Mouse (Mus musculus): ENCODE measurements around the gene Rps6ka1. TPM values are rescaled to one million over a fixed set of nuclear protein-coding genes. Genes with fewer than 3 reads are reported as not detected.

Gene Rps6ka1
- polyA plus RNA-seq, 1 experiment from 2014 or later = 14.5 TPM

GRCm38 (mm10) chr4:133873926-133874864, 13.4 kb downstream of the Rps6ka1 start:
- ATAC-seq = no peak
- Histone ChIP-seq H3K27ac (no peak overlapping the region), H3K9me3 (replicated peaks) (no peaks in the 10 kb centered on the region), H3K9ac (no peak overlapping the region), H3K4me1 (no peaks in the 10 kb centered on the region), H3K27me3 (no peaks in the 10 kb centered on the region), H3K4me2 (no peak overlapping the region), H3K36me3 (ENCODE audit: poor library complexity, severe bottlenecking) (no peaks in the 10 kb centered on the region), H3K4me3 (no peak overlapping the region)
- WGBS = 88% methylated on average over 17 of the region's 17 CpGs

GRCm38 (mm10) chr4:133873431-133873851, 14.2 kb downstream of the Rps6ka1 start:
- ATAC-seq = no peak
- H3K27me3 ChIP-seq = no peaks in the 10 kb centered on the region
- no peaks in the 10 kb centered on the region for H3K4me1 ChIP-seq
- 90% methylated on average over 4 of the region's 4 CpGs for WGBS
- H3K27ac ChIP-seq = no peak overlapping the region
- no peak overlapping the region for H3K9ac ChIP-seq
- H3K4me3 ChIP-seq = no peak overlapping the region
- no peaks in the 10 kb centered on the region for H3K9me3 ChIP-seq (replicated peaks)
- no peak overlapping the region for H3K4me2 ChIP-seq
- H3K36me3 ChIP-seq (ENCODE audit: poor library complexity, severe bottlenecking) = no peaks in the 10 kb centered on the region

GRCm38 (mm10) chr4:133872812-133873300, 14.7 kb downstream of the Rps6ka1 start:
- no peak overlapping the region for H3K4me3 ChIP-seq
- H3K4me2 ChIP-seq = no peak overlapping the region
- H3K9ac ChIP-seq = no peak overlapping the region
- ATAC-seq = no peak
- H3K9me3 ChIP-seq (replicated peaks) = no peaks in the 10 kb centered on the region
- H3K27me3 ChIP-seq = no peaks in the 10 kb centered on the region
- no peaks in the 10 kb centered on the region for H3K36me3 ChIP-seq (ENCODE audit: poor library complexity, severe bottlenecking)
- H3K27ac ChIP-seq = no peak overlapping the region
- no peaks in the 10 kb centered on the region for H3K4me1 ChIP-seq
- 72% methylated on average over 13 of the region's 15 CpGs for WGBS

DNA sequence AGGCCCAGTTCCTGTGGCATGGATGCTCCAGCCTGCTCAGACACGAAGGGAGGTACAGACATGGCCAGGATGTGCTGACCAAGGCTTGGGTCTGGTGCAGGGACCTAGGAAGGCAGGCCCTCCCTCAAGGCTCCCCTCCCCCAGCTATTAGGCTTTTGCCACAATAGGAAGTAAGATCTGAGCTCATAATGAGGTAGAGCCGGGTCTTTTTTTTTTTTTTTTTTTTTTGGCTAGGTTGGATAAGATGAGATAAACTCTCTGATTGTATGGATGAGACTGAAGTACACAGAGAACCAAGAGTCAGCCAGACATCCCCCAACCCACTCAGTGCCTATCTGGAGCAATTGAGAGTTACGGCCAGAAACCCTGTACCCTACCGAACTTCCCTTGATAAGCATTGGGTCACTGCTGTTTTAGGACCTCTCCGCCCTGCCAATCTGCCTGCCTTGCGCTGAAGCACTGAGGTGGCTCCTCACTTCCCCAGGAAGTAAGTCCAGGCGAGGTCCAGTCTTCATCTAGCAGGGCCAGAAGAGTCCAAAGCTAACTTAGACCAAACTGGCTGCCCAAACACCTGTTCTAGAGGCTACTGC, 15.3 kb downstream of the Rps6ka1 start:
- H3K4me3 ChIP-seq = no peak overlapping the region
- H3K27me3 ChIP-seq = no peaks in the 10 kb centered on the region
- H3K4me1 ChIP-seq = no peaks in the 10 kb centered on the region
- 81% methylated on average over 7 of the region's 7 CpGs for WGBS
- ATAC-seq = no peak
- no peak overlapping the region for H3K4me2 ChIP-seq
- no peak overlapping the region for H3K27ac ChIP-seq
- H3K36me3 ChIP-seq (ENCODE audit: poor library complexity, severe bottlenecking) = no peaks in the 10 kb centered on the region
- no peak overlapping the region for H3K9ac ChIP-seq
- H3K9me3 ChIP-seq (replicated peaks) = no peaks in the 10 kb centered on the region

DNA sequence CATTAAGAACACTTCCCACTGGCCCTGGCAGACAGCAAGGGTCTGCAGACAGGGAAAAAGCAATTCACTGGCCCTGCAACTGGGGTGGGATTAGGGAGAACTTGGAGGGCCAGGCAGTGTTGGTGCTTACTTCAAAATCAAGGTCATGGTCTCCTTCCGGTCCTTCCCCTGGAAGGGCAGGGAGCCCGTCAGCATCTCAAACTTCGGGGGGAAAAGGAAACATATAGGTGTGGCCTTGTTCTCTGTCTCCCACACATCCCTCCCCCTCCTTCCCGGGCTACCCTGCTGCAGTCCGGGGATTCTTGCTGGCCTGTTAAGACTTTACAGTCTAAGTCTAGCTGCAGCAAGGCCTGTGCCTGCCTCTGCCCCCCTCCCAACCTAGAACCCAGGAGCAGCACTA, 22.4 kb downstream of the Rps6ka1 start:
- Histone ChIP-seq H3K9me3 (replicated peaks) (no peaks in the 10 kb centered on the region), H3K4me2 (no peak overlapping the region), H3K36me3 (ENCODE audit: poor library complexity, severe bottlenecking) (0 out of 2 replicates have a peak, but pooled peaks cover 3% of the 10 kb centered on the region), H3K27ac (0 out of 2 replicates have a peak overlapping the region, but pooled peaks have one; percentile 52), H3K4me1 (peaks cover 16% of the 10 kb centered on the region), H3K4me3 (no peak overlapping the region), H3K9ac (peak overlapping the region; percentile 14; the same call in 1 of the 2 replicates), H3K27me3 (no peaks in the 10 kb centered on the region)
- ATAC-seq = no peak
- 74% methylated on average over 5 of the region's 5 CpGs for WGBS

DNA sequence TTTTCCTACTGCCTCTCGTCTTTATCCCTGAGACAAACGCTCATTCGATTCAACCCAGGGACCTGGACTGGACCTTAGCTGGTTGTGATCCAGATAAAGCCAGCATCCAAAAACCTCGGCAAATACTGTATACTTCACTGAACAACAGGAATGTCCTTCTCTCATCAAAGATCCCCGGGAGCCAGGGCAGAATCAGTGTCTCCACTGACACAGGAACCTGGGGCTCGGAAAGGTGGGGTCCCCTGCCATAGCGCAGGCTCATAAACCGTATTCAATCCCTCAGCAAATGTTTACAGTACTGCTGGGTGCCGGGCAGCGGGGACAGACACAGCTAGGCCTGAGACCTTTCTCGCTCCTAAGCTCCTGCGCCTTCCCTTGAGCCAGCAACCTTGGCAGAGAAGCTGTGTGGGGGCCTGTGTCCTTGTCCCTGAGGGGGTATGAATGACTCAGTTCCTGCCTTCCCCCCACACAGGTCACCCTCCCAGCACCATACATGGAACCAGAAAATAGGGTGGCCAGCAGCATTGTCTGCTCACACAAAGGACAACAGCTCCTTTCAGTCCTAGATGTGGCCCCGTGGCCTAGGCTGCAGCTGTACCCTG, 23.1 kb downstream of the Rps6ka1 start:
- Histone ChIP-seq H3K27me3 (no peaks in the 10 kb centered on the region), H3K4me3 (no peak overlapping the region), H3K36me3 (ENCODE audit: poor library complexity, severe bottlenecking) (0 out of 2 replicates have a peak, but pooled peaks cover 4% of the 10 kb centered on the region), H3K27ac (peak overlapping the region; percentile 52), H3K9me3 (replicated peaks) (no peaks in the 10 kb centered on the region), H3K4me1 (peaks cover 16% of the 10 kb centered on the region), H3K4me2 (no peak overlapping the region), H3K9ac (peak overlapping the region; percentile 14)
- ATAC-seq = 0 out of 2 replicates have a peak, but pooled peaks have one; percentile 19
- WGBS = 28% methylated on average over 13 of the region's 13 CpGs

DNA sequence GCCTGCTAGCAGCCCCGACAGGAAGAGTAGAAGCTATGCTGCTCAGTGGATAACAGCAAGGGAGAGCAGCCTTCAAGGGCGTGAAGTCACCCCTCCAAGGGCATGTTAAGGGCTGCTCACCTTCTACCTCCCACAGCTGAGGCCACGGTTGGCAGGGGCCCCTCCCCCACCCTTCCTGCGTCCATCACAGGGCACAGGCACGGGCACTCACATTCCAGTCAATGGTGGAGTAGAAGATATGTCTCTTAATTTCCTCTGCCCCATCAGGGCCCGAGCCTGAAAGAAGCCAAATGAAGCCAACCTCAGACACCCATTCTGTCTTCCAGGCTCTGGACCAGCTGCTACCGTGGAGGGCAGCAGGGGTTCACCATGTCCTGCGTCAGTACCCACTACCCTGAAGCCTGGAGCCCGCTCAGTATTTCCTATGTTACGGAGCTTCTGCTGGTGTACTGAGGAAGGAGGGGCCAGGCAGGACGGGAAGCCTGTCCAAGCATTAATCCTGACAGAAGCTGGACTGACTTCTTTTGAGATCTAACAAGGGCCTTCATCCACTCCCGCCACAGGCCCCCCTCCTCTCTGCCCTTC, 23.7 kb downstream of the Rps6ka1 start:
- peak overlapping the region; percentile 52 for H3K27ac ChIP-seq
- H3K27me3 ChIP-seq = no peaks in the 10 kb centered on the region
- ATAC-seq = no peak
- no peak overlapping the region for H3K4me3 ChIP-seq
- no peaks in the 10 kb centered on the region for H3K9me3 ChIP-seq (replicated peaks)
- peaks cover 16% of the 10 kb centered on the region for H3K4me1 ChIP-seq
- H3K9ac ChIP-seq = peak overlapping the region; percentile 14
- WGBS = 40% methylated on average over 12 of the region's 12 CpGs
- 0 out of 2 replicates have a peak, but pooled peaks cover 7% of the 10 kb centered on the region for H3K36me3 ChIP-seq (ENCODE audit: poor library complexity, severe bottlenecking)
- H3K4me2 ChIP-seq = no peak overlapping the region

DNA sequence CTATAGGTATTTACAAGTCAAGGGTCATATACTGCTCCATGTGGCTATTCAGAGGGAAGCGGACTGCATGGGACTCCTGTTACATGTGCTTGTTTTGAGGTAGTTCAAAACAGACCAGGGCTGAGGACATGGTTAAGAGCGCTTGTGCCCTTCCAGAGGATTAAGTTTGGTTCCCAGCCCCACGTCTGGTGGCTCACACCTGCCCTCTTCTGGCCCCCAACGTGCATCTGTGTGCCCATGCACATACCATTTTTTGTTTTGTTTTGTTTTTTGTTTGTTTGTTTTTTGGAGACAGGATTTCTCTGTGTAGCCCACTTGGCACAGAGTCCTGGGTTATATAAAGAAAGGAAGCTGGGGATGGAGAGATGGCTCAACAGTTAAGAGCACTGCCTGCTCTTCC, 30.1 kb downstream of the Rps6ka1 start:
- Histone ChIP-seq H3K4me3 (no peak overlapping the region), H3K4me2 (no peak overlapping the region), H3K4me1 (no peaks in the 10 kb centered on the region), H3K9me3 (replicated peaks) (no peaks in the 10 kb centered on the region), H3K36me3 (ENCODE audit: poor library complexity, severe bottlenecking) (0 out of 2 replicates have a peak, but pooled peaks cover 7% of the 10 kb centered on the region), H3K27me3 (no peaks in the 10 kb centered on the region), H3K9ac (no peak overlapping the region), H3K27ac (no peak overlapping the region)
- 61% methylated on average over 4 of the region's 4 CpGs for WGBS
- no peak for ATAC-seq

GRCm38 (mm10) chr4:133854621-133855020, 33.0 kb downstream of the Rps6ka1 start:
- no peak for ATAC-seq
- Histone ChIP-seq H3K4me3 (no peak overlapping the region), H3K4me2 (no peak overlapping the region), H3K27ac (no peak overlapping the region), H3K27me3 (no peaks in the 10 kb centered on the region), H3K9ac (no peak overlapping the region), H3K4me1 (no peaks in the 10 kb centered on the region), H3K9me3 (replicated peaks) (no peaks in the 10 kb centered on the region), H3K36me3 (ENCODE audit: poor library complexity, severe bottlenecking) (peaks cover 3% of the 10 kb centered on the region)
- 89% methylated on average over 4 of the region's 4 CpGs for WGBS

GRCm38 (mm10) chr4:133853630-133854029, 34.0 kb downstream of the Rps6ka1 start:
- H3K4me2 ChIP-seq = no peak overlapping the region
- no peak overlapping the region for H3K27ac ChIP-seq
- no peaks in the 10 kb centered on the region for H3K27me3 ChIP-seq
- 42% methylated on average over 10 of the region's 10 CpGs for WGBS
- no peak overlapping the region for H3K9ac ChIP-seq
- H3K4me1 ChIP-seq = no peaks in the 10 kb centered on the region
- no peaks in the 10 kb centered on the region; the same call in none of the 2 replicates for H3K36me3 ChIP-seq (ENCODE audit: poor library complexity, severe bottlenecking)
- H3K9me3 ChIP-seq (replicated peaks) = no peaks in the 10 kb centered on the region
- H3K4me3 ChIP-seq = no peak overlapping the region
- no peak for ATAC-seq

- Histone ChIP-seq H3K4me2 (no peak overlapping the region), H3K4me1 (no peaks in the 10 kb centered on the region), H3K9ac (no peak overlapping the region), H3K4me3 (no peak overlapping the region), H3K36me3 (ENCODE audit: poor library complexity, severe bottlenecking) (no peaks in the 10 kb centered on the region; the same call in none of the 2 replicates), H3K9me3 (replicated peaks) (no peaks in the 10 kb centered on the region), H3K27me3 (no peaks in the 10 kb centered on the region), H3K27ac (no peak overlapping the region)
- no peak for ATAC-seq
- WGBS = 92% methylated on average over 1 of the region's 1 CpGs
Observed at GRCm38 (mm10) chr4:133846625-133847024, 41.0 kb downstream of the Rps6ka1 start.
